Mouse (Mus musculus) 3134 (cell line): Measurements from ENCODE around the gene Gapvd1.

ENCODE experiments used
- DNase-seq: peaks from one replicate; pipeline ENCODE4 v3.0.0-alpha.2; 2011; ENCODE audit warnings: low spot score; ENCODE audit not compliant: insufficient read length; ENCODE audit errors: extremely low read depth

Gapvd1 gene

DNA sequence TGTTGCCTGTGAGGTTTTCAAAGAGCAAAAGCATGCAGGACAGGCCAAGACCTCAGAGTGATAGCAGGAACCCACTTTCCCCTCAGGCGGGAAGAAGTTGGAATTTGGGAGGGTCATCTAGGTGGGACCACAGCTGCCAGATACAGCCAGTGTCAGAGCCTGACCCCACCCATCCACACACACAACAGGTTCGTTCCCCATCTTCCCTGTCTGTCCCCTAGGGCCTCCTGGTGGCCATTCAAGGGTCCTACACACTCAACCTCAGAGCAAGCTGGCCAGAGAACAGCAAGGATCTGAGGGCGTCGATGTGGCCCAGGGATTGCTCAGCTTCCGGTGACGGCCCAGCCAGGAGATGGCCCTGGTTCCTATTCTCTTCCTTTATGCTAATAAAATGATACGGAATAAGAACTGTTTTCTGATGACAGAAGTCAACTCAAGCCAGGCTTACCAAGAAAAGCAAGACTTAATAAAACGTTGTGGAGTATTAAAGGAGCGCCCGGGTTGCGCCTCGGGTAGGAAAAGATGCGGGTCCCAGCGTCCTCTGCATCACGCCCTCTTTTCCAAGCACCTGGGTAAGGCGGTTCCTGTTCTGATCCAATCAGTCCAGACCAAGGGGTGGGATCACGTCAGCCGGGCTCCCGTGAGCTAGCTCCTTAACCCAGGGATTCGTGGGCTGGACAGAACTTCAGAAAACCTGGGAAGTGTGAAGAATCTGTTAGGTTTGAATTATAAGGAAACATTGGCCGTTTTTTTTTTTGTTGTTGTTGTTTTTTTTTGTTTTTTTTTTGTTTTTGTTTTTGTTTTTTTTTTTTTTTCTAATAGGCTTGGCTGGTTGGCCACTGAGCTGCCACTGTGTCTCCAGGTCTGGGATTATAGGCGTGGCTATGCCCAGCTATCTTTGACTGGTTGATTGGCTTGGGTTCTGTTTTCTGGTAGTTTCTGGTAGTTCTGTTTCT is 110.2 kb downstream of the Gapvd1 start:
- no peak for DNase-seq

- no peak for DNase-seq
Observed at GRCm38 (mm10) chr2:34642351-34642750, 112.7 kb downstream of the Gapvd1 start.

GRCm38 (mm10) chr2:34639725-34640124 is 115.3 kb downstream of the Gapvd1 start:
- DNase-seq, result no peak

GRCm38 (mm10) chr2:34638955-34639650 is 115.9 kb downstream of the Gapvd1 start:
- peak; percentile 66 for DNase-seq

DNA sequence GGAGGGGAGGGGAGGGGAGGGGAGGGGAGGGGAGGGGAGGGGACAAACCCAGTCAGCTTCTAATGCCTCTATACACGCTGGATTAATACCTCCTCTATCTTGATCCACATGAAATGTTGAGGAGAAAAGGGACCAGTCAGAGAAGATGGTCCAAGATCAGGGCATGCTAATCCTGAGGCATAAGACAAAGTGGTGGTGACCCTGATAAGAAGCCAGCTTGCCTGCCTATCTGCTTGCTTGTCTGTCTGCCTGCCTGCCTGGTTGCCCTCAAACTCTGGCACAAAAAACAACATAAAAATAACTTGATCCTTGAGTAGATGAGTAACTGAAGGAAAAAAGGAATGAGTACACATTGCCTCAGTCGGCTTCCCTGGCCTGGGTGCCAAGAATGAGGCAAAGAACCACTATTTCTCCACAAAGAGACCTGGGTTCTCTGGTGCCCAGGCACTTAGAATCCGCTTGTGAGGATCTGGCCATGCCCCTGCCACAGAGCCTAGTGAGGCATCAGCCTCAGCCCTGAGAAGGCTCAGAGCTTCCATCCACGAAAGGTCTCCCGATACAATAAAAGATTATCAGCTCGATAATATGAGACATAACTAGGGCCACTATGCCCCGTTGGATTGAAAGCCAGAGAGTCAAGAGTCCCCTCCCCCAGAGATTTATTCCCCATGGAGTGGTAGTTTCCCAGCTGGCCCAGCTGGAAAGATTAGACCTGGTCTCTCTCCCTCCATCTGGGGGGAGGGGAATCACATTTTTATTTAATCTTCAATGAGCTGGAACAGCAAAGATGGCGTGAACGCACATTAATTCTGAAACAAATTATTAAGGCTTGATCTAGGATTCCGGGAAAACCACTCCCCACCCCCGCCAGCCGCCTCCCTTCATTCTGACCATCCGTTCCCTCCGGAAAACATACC is 119.5 kb downstream of the Gapvd1 start:
- no peak for DNase-seq

GRCm38 (mm10) chr2:34632051-34632450 is 123.0 kb downstream of the Gapvd1 start:
- DNase-seq, result no peak

DNA sequence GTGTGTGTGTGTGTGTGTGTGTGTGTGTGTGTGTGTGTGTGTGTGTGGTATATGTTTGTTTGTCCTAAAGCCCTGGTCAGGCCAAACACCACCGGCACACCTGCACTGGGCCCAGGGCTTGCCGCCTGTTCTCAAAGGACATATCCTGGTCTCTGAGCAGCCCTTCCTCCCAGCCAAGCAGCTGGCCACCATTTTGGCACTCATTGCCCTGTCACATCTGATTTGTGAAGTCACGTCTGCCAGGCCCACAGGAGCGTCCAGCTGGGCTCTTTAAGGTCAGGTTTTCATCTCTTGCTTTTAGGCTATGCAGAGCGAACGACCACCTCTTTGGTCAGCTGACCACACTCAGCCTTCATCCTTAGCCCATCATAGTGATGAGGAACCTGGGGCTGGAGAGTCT is 124.6 kb downstream of the Gapvd1 start:
- DNase-seq, result no peak

DNA sequence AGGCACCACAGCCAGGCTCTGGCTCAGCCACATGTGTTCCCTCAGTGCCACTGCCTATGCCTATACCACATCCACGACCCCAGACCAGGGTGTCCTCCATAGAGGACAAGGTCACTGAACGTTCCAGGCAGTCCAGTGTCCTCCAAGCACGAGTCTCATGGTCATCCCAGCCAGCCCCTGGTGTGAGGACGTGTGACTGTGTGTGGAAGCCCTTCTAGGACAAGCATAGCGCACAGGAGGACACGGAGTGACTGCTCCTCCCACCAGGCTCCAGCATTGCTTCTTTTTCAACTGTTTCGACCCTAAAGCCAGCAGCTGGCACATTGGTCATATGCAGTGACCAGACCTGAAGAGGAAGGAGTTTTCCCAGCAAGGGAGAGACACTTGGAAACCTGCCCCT is 125.3 kb downstream of the Gapvd1 start:
- DNase-seq, result no peak

DNA sequence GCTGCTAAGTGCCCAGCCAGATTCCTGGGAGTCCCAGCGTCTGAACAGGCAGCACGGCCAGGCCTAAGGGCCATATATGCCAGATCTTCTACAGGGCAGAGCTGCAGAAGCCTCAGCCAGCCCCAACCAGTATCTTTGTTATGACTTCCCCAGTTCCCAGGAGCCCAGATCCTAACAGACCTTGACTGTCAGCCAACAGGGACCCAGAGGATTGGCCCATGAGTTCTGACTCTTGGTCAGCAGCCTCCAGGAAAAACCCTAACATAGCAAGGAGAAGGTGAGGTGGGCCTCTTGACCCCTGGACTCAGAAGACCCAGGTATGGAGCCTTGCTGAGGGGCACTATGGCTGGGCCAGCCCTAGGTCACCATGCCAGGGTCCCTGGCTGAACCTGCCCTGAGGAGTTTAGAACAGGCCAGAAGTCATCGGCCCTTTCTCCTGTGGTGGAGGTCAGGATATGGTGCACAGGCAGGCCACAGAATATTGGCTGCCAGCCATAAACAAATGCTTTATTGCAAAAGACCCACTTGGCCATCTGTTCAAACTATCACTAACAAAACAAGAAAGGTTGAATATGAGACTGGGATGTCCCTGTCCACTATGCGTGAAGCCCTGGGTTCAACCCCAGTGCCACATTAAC is 126.0 kb downstream of the Gapvd1 start:
- peak; percentile 58 for DNase-seq

DNA sequence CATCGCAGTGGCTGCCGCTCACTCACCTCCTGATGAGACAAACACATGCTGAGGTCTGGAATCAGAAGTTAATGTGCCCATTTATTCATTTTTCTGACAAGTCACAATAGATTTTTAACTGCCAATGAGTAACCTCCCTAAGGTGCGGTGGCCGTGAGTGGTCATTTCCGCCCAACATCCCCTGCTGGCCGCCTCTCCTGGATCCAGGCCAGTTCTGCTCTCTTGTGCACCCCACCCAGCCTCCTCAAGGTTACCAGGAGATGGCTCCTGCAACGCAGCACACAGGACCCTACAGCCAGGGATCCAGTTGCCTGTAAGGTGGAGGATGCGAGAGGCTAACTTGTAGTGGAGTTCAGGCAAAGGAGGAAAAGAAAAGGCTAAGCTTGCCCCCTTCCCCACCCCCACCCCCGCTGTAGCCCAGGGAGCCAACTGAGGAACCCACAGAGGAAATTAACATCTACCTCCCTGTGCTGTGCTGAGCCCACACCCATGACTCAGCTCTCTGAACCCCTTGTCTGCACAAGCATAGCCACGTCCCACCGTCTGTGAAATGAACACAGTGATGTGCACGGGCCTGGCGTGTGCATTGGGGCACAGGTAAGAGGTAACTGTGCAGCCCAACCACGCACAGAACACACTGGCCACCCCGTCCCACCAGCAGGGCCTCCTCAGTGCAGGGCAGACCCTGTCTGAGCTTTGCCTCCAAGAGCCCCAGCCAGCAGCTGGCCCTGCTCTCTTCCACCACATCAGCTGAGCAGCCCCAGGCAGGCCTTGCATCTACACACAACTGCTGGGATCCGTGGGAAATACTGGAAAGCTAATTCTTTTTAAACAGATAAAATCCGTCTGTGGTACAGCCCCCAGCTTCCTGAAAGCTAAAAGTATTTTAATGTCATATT is 127.5 kb downstream of the Gapvd1 start:
- no peak for DNase-seq
